Mouse (Mus musculus) macrophage (primary cell): ENCODE results near the gene Il4ra. TPM values are rescaled to one million over a fixed set of nuclear protein-coding genes. Genes with fewer than 3 reads are reported as not detected.

Experiments used
- H3K27ac ChIP-seq: fragments of 350-480 bp; formaldehyde crosslinking; 2 replicates; pipeline ENCODE4 v1.9.0; 2021
- H3K36me3 ChIP-seq: fragments of 350-480 bp; formaldehyde crosslinking; 2 replicates; pipeline ENCODE4 v1.9.0; 2021; ENCODE audit errors: inconsistent target
- H3K4me3 ChIP-seq: fragments of 350-480 bp; formaldehyde crosslinking; 2 replicates; pipeline ENCODE4 v1.9.0; 2021; ENCODE audit errors: inconsistent target
- H3K79me2 ChIP-seq: fragments of 350-480 bp; formaldehyde crosslinking; 2 replicates; pipeline ENCODE4 v1.9.0; 2021; ENCODE audit errors: inconsistent target
- WGBS: methylation state at CpG from one replicate; pipeline ENCODE4 v1.1.7; 2026; ENCODE audit warnings: inconsistent platforms; ENCODE audit not compliant: missing documents; 5-methylcytosine and 5-hydroxymethylcytosine counted together
- polyA plus RNA-seq: library from polyadenylated mRNA; stranded (reverse); fragments of 250-400 nt; gene quantifications from 3 replicates; pipeline ENCODE4 v1.2.4, GENCODE M21; 2018; ENCODE audit warnings: inconsistent platforms

Gene Il4ra
- polyA plus RNA-seq, 1 experiment from 2014 or later = 95.1 TPM

- H3K27ac ChIP-seq = no peak overlapping the region
- H3K36me3 ChIP-seq = no peaks in the 10 kb centered on the region
- H3K4me3 ChIP-seq = no peak overlapping the region
- no peaks in the 10 kb centered on the region for H3K79me2 ChIP-seq
- whole genome bisulfite sequencing = 95% methylated on average over 7 of the region's 7 CpGs
Observed at GRCm38 (mm10) chr7:125589896-125590295, 38.0 kb downstream of the Il4ra start.

DNA sequence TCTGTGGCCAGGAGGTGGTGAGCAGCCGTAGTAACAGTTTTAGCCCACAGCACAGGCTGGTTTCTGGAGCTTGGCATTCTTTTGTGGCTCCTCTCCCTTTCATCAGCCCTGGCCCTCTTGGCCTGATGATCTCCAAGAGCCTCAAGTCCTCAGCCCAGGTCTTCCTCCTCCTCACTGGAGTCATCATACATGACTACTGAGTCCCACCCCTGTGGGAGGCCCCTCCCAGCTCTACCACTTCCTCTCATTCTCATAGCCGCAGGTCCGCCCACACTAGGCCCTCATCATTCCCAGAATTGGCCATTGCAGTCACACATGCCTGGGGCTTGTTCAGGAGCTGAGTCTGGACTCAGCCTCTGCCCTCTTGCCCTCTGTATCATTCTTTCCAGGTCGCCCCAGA, 41.9 kb downstream of the Il4ra start:
- Histone ChIP-seq H3K79me2 (no peaks in the 10 kb centered on the region), H3K27ac (peak overlapping the region; percentile 63), H3K4me3 (no peak overlapping the region), H3K36me3 (no peaks in the 10 kb centered on the region)
- 33% methylated on average over 4 of the region's 4 CpGs for WGBS

- WGBS = 10% methylated on average over 2 of the region's 3 CpGs
- Histone ChIP-seq H3K36me3 (no peaks in the 10 kb centered on the region), H3K79me2 (no peaks in the 10 kb centered on the region), H3K27ac (peak overlapping the region; percentile 77), H3K4me3 (no peak overlapping the region)
Observed at GRCm38 (mm10) chr7:125596406-125596805, 44.5 kb downstream of the Il4ra start.

GRCm38 (mm10) chr7:125597083-125597482, 45.2 kb downstream of the Il4ra start:
- H3K4me3 ChIP-seq = no peak overlapping the region
- H3K27ac ChIP-seq = peak overlapping the region; percentile 77
- H3K36me3 ChIP-seq = no peaks in the 10 kb centered on the region
- 12% methylated on average over 9 of the region's 9 CpGs for WGBS
- no peaks in the 10 kb centered on the region for H3K79me2 ChIP-seq

- Histone ChIP-seq H3K27ac (peak overlapping the region; percentile 77), H3K36me3 (no peaks in the 10 kb centered on the region), H3K79me2 (peaks cover 1% of the 10 kb centered on the region; the same call in 1 of the 2 replicates), H3K4me3 (no peak overlapping the region)
- 89% methylated on average over 11 of the region's 11 CpGs for WGBS
Observed at GRCm38 (mm10) chr7:125597516-125598347, 45.8 kb downstream of the Il4ra start.

- Histone ChIP-seq H3K36me3 (no peaks in the 10 kb centered on the region), H3K4me3 (no peak overlapping the region), H3K79me2 (peaks cover 19% of the 10 kb centered on the region; the same call in 1 of the 2 replicates), H3K27ac (peak overlapping the region; percentile 98)
- WGBS = 10% methylated on average over 4 of the region's 4 CpGs
Observed at GRCm38 (mm10) chr7:125599373-125599973, 47.6 kb downstream of the Il4ra start.

DNA sequence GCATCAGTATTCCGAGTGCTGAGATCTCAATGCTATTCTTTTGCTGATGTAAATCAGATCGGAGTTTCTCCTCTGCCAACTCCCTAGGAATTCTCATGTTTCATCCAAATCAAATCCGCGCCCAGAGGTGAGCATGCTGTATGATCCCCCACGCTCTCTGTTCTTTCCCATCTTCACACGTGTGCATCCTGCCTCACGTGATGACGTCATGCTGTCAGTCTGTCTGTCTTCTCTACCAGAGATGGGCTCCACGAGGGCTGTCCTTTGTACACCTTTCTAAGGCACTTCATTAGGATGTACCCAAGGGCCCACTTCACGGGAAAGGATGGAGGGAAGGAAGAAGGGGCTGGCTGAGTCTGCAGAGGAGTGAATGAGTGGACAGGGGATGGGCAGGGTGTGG, 48.2 kb downstream of the Il4ra start:
- 65% methylated on average over 10 of the region's 10 CpGs for WGBS
- Histone ChIP-seq H3K27ac (peak overlapping the region; percentile 98), H3K4me3 (no peak overlapping the region)

GRCm38 (mm10) chr7:125600612-125601279, 48.8 kb downstream of the Il4ra start:
- peak overlapping the region; percentile 98 for H3K27ac ChIP-seq
- WGBS = 3% methylated on average over 5 of the region's 6 CpGs
- H3K79me2 ChIP-seq = peaks cover 31% of the 10 kb centered on the region; the same call in 1 of the 2 replicates
- no peak overlapping the region for H3K4me3 ChIP-seq
- H3K36me3 ChIP-seq = no peaks in the 10 kb centered on the region

More for the DNA sequence above, 48.2 kb downstream of the Il4ra start:
- Histone ChIP-seq H3K79me2 (peaks cover 25% of the 10 kb centered on the region; the same call in 1 of the 2 replicates), H3K36me3 (no peaks in the 10 kb centered on the region)

GRCm38 (mm10) chr7:125601280-125601670, 49.4 kb downstream of the Il4ra start:
- H3K4me3 ChIP-seq = peak overlapping the region; percentile 0; the same call in 1 of the 2 replicates

DNA sequence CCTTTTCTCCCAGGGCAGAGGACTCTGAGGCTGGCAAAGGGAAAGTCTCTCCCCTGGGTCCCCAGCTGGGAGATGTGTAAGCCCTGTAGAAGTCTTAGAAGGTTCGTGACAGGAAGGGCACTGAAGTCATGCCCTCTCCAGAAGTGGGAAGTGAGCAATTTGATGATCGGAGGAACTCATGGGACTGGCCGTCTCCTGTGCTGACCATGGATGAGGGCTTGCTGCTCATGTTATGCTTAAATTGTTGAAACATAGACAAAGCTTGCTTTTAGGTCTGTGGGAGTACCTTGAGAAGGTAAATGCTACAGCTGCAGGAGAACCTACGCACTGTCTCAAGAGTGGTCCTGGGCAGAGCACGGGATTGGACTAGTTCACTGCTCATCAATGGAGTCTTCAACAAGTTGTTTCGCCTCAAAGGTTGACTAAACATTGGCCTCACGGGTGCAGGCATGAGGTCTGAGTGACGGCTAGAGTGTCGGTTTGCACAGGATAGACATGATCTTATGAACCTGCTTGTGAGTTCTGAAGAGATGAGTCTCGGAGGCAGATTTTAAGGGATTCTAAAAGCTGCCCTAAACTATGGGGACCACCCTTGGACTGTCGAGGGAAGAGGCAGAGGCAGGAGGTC, 50.0 kb downstream of the Il4ra start:
- H3K4me3 ChIP-seq = peak overlapping the region; percentile 0; the same call in 1 of the 2 replicates
- H3K36me3 ChIP-seq = no peaks in the 10 kb centered on the region
- peaks cover 43% of the 10 kb centered on the region; the same call in 1 of the 2 replicates for H3K79me2 ChIP-seq
- peak overlapping the region; percentile 98 for H3K27ac ChIP-seq
- WGBS = 52% methylated on average over 11 of the region's 11 CpGs

More at GRCm38 (mm10) chr7:125601280-125601670, 49.4 kb downstream of the Il4ra start:
- Histone ChIP-seq H3K36me3 (no peaks in the 10 kb centered on the region), H3K79me2 (peaks cover 37% of the 10 kb centered on the region; the same call in 1 of the 2 replicates), H3K27ac (peak overlapping the region; percentile 98)
- 71% methylated on average over 6 of the region's 6 CpGs for WGBS

GRCm38 (mm10) chr7:125603185-125603631, 51.3 kb downstream of the Il4ra start, which contains the start of gene Il21r:
Gene Il21r, plus strand, starts transcription at chr7:125603429.
- H3K36me3 ChIP-seq = no peaks in the 10 kb centered on the region
- 11% methylated on average over 11 of the region's 11 CpGs for WGBS
- peak within 1 kb of the TSS; percentile 98 for H3K27ac ChIP-seq
- H3K79me2 ChIP-seq = peaks cover 56% of the 10 kb centered on the region; the same call in 1 of the 2 replicates
- peak within 1 kb of the TSS; percentile 48 for H3K4me3 ChIP-seq

DNA sequence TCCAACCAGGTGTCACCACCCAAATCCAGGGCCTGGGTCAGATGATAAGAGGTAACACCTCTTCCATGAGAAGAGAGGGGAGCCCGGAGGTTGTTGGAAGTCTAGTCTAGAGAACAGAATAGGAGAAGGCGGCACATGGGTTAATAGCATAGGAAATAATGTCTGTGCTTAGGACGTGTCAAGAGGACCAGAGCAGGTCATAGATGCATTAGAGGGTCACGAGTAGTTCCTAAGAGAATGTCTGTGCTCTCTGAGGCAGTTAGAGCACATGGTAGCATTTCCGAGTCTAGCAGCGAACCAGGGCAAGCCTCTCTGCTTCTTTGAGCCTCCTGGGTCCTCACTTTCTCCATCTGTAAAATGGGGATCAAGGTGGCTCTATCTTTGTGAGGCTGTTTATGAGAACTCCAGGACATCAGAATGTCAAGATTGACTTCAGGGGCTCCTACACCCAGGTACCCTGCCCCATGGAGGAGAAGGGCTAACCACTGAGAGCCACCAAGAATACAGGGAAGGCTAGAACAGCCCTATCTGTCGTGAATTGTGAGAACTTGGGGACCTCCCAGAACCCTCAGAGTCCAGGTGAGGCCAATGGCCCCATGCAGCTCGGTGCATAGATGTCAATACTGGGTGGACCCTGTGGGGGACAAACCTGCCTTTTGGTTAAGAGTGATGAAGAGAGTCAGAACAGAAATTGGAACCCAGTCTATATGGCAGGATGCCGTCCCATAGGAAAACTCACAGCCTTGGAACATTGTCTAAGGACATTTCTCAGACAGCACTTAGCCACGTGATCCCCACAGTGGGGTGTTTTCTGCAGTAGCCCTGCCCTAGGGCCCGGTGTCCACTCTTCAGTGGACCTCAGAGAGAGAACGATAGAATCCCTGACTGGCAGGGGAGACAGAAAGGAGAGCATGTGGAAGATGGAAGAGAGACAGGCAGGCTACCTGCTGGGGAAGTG, 52.7 kb downstream of the Il4ra start:
- 93% methylated on average over 12 of the region's 12 CpGs for WGBS
- H3K36me3 ChIP-seq = peaks cover 7% of the 10 kb centered on the region; the same call in 1 of the 2 replicates
- peak overlapping the region; percentile 98 for H3K27ac ChIP-seq
- peaks cover 70% of the 10 kb centered on the region; the same call in 1 of the 2 replicates for H3K79me2 ChIP-seq
- peak overlapping the region; percentile 48 for H3K4me3 ChIP-seq

DNA sequence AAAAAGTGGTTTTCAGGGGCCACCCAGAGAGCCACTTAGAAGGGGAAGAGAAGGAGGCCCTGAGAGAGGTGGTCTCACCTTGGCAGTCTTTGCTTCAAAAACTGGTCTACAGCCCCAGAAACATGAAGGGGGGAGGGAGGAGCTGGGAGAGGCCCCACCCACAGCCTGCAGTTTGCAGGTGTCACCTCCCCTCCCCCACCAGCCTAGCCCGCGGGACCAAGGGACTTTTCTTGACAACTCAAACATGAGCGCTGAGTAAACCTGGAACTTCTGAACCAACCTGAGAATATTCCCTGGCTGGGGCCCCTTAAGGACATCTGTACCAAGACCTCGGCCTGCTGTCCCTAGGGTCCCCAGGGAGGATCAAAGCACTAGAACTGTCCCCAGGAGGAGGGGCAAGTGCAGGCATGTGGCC, 53.8 kb downstream of the Il4ra start:
- peak overlapping the region; percentile 48; the same call in 1 of the 2 replicates for H3K4me3 ChIP-seq
- WGBS = 88% methylated on average over 4 of the region's 4 CpGs
- H3K27ac ChIP-seq = no peak overlapping the region
- H3K36me3 ChIP-seq = peaks cover 15% of the 10 kb centered on the region; the same call in 1 of the 2 replicates
- peaks cover 81% of the 10 kb centered on the region; the same call in 1 of the 2 replicates for H3K79me2 ChIP-seq
